Mouse (Mus musculus) brain, embryonic 14.5 days (tissue): ENCODE data around the gene Zfp568. TPM values are rescaled to one million over a fixed set of nuclear protein-coding genes. Genes with fewer than 3 reads are reported as not detected.

Source experiments
- DNase-seq: peaks from one replicate; pipeline ENCODE4 v3.0.0-alpha.2; 2011; ENCODE audit warnings: low read depth
- CTCF ChIP-seq: fragments of 200-500 bp; IDR thresholded peaks from 2 replicates; pipeline ENCODE4 v1.5.1; 2012; ENCODE audit warnings: inconsistent platforms, mild to moderate bottlenecking, moderate library complexity, borderline replicate concordance; ENCODE audit not compliant: insufficient read depth, insufficient read length; ENCODE audit errors: extremely low read depth
- POLR2A ChIP-seq: fragments of 200-500 bp; IDR thresholded peaks from 2 replicates; pipeline ENCODE4 v1.6.1; 2012; ENCODE audit warnings: mild to moderate bottlenecking, inconsistent platforms, borderline replicate concordance; ENCODE audit not compliant: poor library complexity, insufficient read depth, insufficient read length, severe bottlenecking; ENCODE audit errors: extremely low read depth
- polyA plus RNA-seq: library from polyadenylated mRNA; depleted of rRNA; stranded (reverse); fragments of >200 nt; gene quantifications from 2 replicates; pipeline ENCODE4 v1.2.3, GENCODE M21; 2012; rRNA removed

Gene Zfp568
- polyA plus RNA-seq, 1 experiment = 7.2 TPM

- DNase-seq = no peak
- TF ChIP-seq CTCF (peak; percentile 26; the same call in 1 of the 2 replicates), POLR2A (no peak)
These were observed 80.9 kb downstream of the Zfp568 start for GRCm38 (mm10) chr7:30064622-30065021.

GRCm38 (mm10) chr7:30072146-30073028 is 88.6 kb downstream of the Zfp568 start, which contains the start of gene Zfp82:
Zfp82 (minus strand) TSS chr7:30072900.
- DNase-seq = peak; percentile 94
- TF ChIP-seq CTCF = no peak
- 0 out of 2 replicates have a peak, but pooled peaks have one; percentile 32 for TF ChIP-seq POLR2A

Other genes starting within 250 kb of the Zfp568 start
- gene Zfp84, start 215.4 kb upstream of the Zfp568 start, polyA plus RNA-seq = 14.5 and 16.6 TPM in 2 replicates
- 11.9 and 12.9 TPM in 2 replicates for gene Zfp30, start 200.0 kb upstream of the Zfp568 start, polyA plus RNA-seq
- gene Zfp790, start 167.8 kb upstream of the Zfp568 start, polyA plus RNA-seq = 12.2 and 14.8 TPM in 2 replicates
- gene Zfp940, start 130.3 kb upstream of the Zfp568 start, polyA plus RNA-seq = 7.4 and 9.1 TPM in 2 replicates
- 15.0 and 17.3 TPM in 2 replicates for gene Zfp420, start 124.0 kb upstream of the Zfp568 start, polyA plus RNA-seq
- gene Zfp27, start 77.4 kb upstream of the Zfp568 start, polyA plus RNA-seq = 12.2 and 13.9 TPM in 2 replicates
- 17.5 and 18.2 TPM in 2 replicates for gene Zfp383, start 75.7 kb upstream of the Zfp568 start, polyA plus RNA-seq
- 11.0 and 14.3 TPM in 2 replicates for gene Zfp74, start 29.9 kb upstream of the Zfp568 start, polyA plus RNA-seq
- 12.6 and 13.0 TPM in 2 replicates for gene Zfp14, start 67.4 kb downstream of the Zfp568 start, polyA plus RNA-seq
- 3.2 and 4.9 TPM in 2 replicates for gene Zfp82, start 88.9 kb downstream of the Zfp568 start, polyA plus RNA-seq
- 0.38 and 1.1 TPM in 2 replicates for gene Gm26920, start 106.5 kb downstream of the Zfp568 start, polyA plus RNA-seq
- gene Zfp566, start 106.6 kb downstream of the Zfp568 start, polyA plus RNA-seq = 9.2 and 10.5 TPM in 2 replicates
- 44.0 and 50.7 TPM in 2 replicates for gene Zfp260, start 110.8 kb downstream of the Zfp568 start, polyA plus RNA-seq
- gene Zfp382, start 138.0 kb downstream of the Zfp568 start, polyA plus RNA-seq = 9.2 and 9.5 TPM in 2 replicates
- gene Zfp146, start 185.8 kb downstream of the Zfp568 start, polyA plus RNA-seq = 73.1 and 78.5 TPM in 2 replicates
- gene Cox7a1, start 200.2 kb downstream of the Zfp568 start, polyA plus RNA-seq = 2.1 and 2.2 TPM in 2 replicates
- 298 and 304 TPM in 2 replicates for gene Capns1, start 214.9 kb downstream of the Zfp568 start, polyA plus RNA-seq
- gene Polr2i, start 248.0 kb downstream of the Zfp568 start, polyA plus RNA-seq = 245 and 362 TPM in 2 replicates
- gene Tbcb, start 248.3 kb downstream of the Zfp568 start, polyA plus RNA-seq = 177 and 180 TPM in 2 replicates